Mouse (Mus musculus) myocyte (in vitro differentiated cells): Measurements from ENCODE around the gene Uba52. TPM values are rescaled to one million over a fixed set of nuclear protein-coding genes. Genes with fewer than 3 reads are reported as not detected.
A peak's percentile ranks its signal among the peaks of the same experiment; 100 is the strongest.

Experiments used
- H3K27me3 ChIP-seq: one replicate; pipeline ENCODE4 v1.6.1; 2011; ENCODE audit not compliant: control insufficient read depth, insufficient read depth, insufficient read length
- H3K36me3 ChIP-seq: one replicate; pipeline ENCODE4 v1.6.1; 2011; ENCODE audit not compliant: control insufficient read depth, insufficient read depth
- H3K4me2 ChIP-seq: one replicate; pipeline ENCODE4 v1.6.1; 2011; ENCODE audit warnings: low read depth, control low read depth
- H3K4me3 ChIP-seq: one replicate; pipeline ENCODE4 v1.5.1; 2011; ENCODE audit warnings: mild to moderate bottlenecking, control low read depth, moderate library complexity
- H3K79me2 ChIP-seq: one replicate; pipeline ENCODE4 v1.6.1; 2011; ENCODE audit not compliant: control insufficient read depth, insufficient read depth
- H3ac ChIP-seq: one replicate; pipeline ENCODE4 v1.6.1; 2011; ENCODE audit not compliant: control insufficient read depth, insufficient read length
- CEBPB ChIP-seq: IDR thresholded peaks from 2 replicates; pipeline ENCODE4 v1.6.1; 2011; ENCODE audit warnings: mild to moderate bottlenecking, moderate library complexity; ENCODE audit not compliant: poor library complexity, insufficient read depth, severe bottlenecking
- E2F4 ChIP-seq: IDR thresholded peaks from one replicate; pipeline ENCODE4 v1.6.1; 2011; ENCODE audit warnings: mild to moderate bottlenecking, control low read depth, moderate library complexity; ENCODE audit not compliant: insufficient read depth
- MAX ChIP-seq: IDR thresholded peaks from one replicate; pipeline ENCODE4 v1.6.1; 2011; ENCODE audit warnings: low read depth, mild to moderate bottlenecking, control low read depth
- MYOD1 ChIP-seq, 3 experiments: IDR thresholded peaks; one replicate each; pipeline ENCODE4 v1.6.1; 2011; ENCODE audit warnings: control low read depth in 2 of 3, low read depth in 2 of 3, mild to moderate bottlenecking in 2 of 3, moderate library complexity in 1 of 3; ENCODE audit not compliant: insufficient read length in 2 of 3, control insufficient read depth in 1 of 3
- MYOG ChIP-seq, 3 experiments: IDR thresholded peaks; one replicate each; pipeline ENCODE4 v1.6.1; 2011; ENCODE audit warnings: control low read depth in 2 of 3, low read depth in 2 of 3, mild to moderate bottlenecking in 2 of 3; ENCODE audit not compliant: insufficient read length in 2 of 3, control insufficient read depth in 1 of 3, insufficient read depth in 1 of 3
- POLR2A ChIP-seq: IDR thresholded peaks from one replicate; pipeline ENCODE4 v1.6.1; 2011; ENCODE audit warnings: low read depth, mild to moderate bottlenecking, control low read depth, moderate library complexity; ENCODE audit not compliant: insufficient read length
- POLR2AphosphoS2 ChIP-seq: IDR thresholded peaks from one replicate; pipeline ENCODE4 v1.6.1; 2011; ENCODE audit warnings: low read depth, control low read depth; ENCODE audit not compliant: insufficient read length
- REST ChIP-seq: IDR thresholded peaks from one replicate; pipeline ENCODE4 v1.6.1; 2011; ENCODE audit warnings: mild to moderate bottlenecking, control low read depth, moderate library complexity; ENCODE audit not compliant: insufficient read depth, insufficient read length
- SRF ChIP-seq: IDR thresholded peaks from one replicate; pipeline ENCODE4 v1.6.1; 2011; ENCODE audit warnings: low read depth; ENCODE audit not compliant: control insufficient read depth, insufficient read length
- TCF12 ChIP-seq: IDR thresholded peaks from one replicate; pipeline ENCODE4 v1.6.1; 2011; ENCODE audit warnings: mild to moderate bottlenecking, control low read depth; ENCODE audit not compliant: poor library complexity, insufficient read depth, severe bottlenecking
- TCF3 ChIP-seq: IDR thresholded peaks from one replicate; pipeline ENCODE4 v1.6.1; 2011; ENCODE audit warnings: low read depth, control low read depth; ENCODE audit not compliant: insufficient read length
- USF1 ChIP-seq: IDR thresholded peaks from one replicate; pipeline ENCODE4 v1.6.1; 2011; ENCODE audit warnings: low read depth, mild to moderate bottlenecking, control low read depth, moderate library complexity
- polyA plus RNA-seq: library from polyadenylated mRNA; unstranded; fragments of >200 nt; fragmentation: generic; extraction: Trizol; gene quantifications from one replicate; pipeline ENCODE4 v1.2.1, GENCODE M21; 2012; ENCODE audit warnings: missing spikeins

The Uba52 gene
- 2,253 TPM for polyA plus RNA-seq

DNA sequence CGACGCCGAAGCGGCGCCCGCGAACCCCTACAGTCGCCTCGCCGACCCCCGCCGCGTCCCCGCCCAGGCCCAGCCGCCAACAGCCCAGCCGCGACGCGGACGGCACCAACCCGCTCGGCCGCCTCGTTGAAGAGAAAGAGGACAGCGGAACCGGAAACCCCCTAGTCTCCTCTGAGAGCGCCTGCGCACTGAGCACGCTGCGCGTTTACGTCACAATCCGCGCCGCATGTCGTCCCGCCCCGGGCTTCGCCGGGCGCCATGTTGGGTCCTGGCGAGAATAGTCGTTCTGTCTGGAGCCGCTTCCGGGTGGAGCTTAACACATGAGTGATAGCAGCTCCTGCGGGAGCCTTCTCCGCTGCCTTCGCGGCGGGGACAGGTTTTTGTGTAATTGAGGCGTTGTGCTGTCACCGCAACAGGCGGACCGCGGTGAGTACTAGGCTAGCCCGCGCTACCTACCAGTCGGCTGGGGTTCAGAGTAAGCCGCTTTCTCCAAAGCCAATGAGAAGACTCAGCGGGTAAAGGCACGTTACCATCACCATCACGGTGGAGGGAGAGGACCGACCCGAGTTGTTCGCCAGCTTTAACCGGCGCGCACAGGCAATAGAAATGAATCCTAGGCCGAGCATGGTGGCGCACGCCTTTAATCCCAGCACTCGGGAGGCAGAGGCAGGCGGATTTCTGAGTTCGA is at the start of gene Uba52:
Gene Uba52 (minus strand): TSS at position 574 of the 688 bp plus-strand sequence.
- Histone ChIP-seq H3K79me2 (peaks cover 42% of the 10 kb centered on the region), H3K36me3 (peaks cover 10% of the 10 kb centered on the region), H3ac (peak within 1 kb of the TSS; percentile 84), H3K27me3 (no peaks in the 10 kb centered on the region), H3K4me2 (peak within 1 kb of the TSS; percentile 97), H3K4me3 (peak within 1 kb of the TSS; percentile 93)
- no peak for TF ChIP-seq TCF12
- peak; percentile 15 for TF ChIP-seq SRF
- TF ChIP-seq TCF3: no peak
- peak in 2 of 3 experiments; percentile 13 to 26 for TF ChIP-seq MYOD1 (IDR thresholded peaks at IDR 0.05; ENCODE audit: control insufficient read depth in 1 of 3, insufficient read length in 2 of 3, low read depth in 2 of 3)
- TF ChIP-seq POLR2A: peak; percentile 97
- peak; percentile 85 for TF ChIP-seq POLR2AphosphoS2
- peak in 1 of 3 experiments; percentile 21 for TF ChIP-seq MYOG (IDR thresholded peaks at IDR 0.05; ENCODE audit: control insufficient read depth in 1 of 3, insufficient read depth in 1 of 3, insufficient read length in 2 of 3, low read depth in 2 of 3)
- TF ChIP-seq E2F4: peak; percentile 3

DNA sequence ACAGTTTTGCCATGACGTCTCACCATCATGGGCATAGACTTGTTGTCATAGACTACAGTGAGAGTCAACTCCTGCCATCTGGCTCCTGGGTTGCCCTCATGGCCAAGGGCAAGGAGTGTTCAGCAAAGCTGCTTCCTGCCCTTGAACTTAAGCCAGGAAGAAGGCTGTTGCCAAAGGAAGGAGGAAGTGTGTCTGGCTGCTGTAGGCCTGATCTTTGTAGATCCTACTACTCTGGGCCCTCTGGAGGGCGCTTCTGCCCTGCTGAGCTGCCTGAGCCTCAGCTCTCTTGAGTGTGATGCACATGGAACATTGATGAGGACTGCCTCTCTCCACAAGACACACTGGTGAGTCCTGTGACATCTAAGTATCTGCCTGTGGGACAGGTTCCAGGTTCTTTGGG is 49.5 kb upstream of the Uba52 start:
- H3K27me3 ChIP-seq: no peaks in the 10 kb centered on the region
- H3K4me2 ChIP-seq: no peak overlapping the region
- no peaks in the 10 kb centered on the region for H3K36me3 ChIP-seq
- peaks cover 41% of the 10 kb centered on the region for H3K79me2 ChIP-seq
- no peak for TF ChIP-seq REST
- TF ChIP-seq SRF: no peak
- no peak for TF ChIP-seq TCF3
- TF ChIP-seq MYOG (IDR thresholded peaks at IDR 0.05; ENCODE audit: control insufficient read depth in 1 of 3, insufficient read depth in 1 of 3, insufficient read length in 2 of 3, low read depth in 2 of 3): no peak
- no peak overlapping the region for H3K4me3 ChIP-seq
- H3ac ChIP-seq: no peak overlapping the region

DNA sequence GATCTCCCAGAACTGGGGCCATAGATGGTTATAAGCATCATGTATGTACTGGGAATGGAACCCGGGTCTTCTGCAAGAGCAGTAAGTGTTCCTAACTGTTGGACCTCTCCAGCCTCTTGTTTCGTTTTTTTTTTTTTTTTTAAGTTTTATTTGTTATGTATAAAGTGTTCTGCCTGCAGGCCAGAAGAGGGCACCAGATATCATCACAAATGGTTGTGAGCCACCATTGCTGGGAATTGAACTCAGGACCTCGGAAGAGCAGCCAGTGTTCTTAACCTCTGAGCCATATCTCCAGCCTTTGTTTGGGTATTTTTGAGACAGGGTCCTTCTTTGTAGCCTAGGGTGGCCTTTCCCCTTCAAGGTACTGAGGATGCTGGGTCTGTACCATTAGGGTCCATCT is 48.4 kb upstream of the Uba52 start:
- H3K4me2 ChIP-seq: no peak overlapping the region

DNA sequence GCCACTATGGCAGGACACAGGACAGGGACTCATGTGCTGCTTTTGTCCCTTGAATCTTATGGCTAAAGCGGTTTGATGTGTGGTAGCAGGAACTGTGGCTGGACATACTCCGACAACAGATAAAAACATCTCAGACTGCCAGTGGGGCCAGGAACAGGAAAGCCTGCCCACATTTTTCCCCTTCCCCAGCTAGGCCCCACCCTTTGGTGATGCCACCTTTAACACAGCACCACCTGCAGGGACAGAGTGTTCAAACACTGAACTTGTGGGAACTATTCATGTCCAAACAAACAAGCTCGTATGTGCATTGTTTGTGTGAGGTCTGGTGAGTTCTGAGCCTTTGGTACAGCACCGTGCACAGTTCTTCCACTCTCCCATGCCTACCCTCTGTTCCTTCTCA is 47.7 kb upstream of the Uba52 start:
- Histone ChIP-seq H3K36me3 (no peaks in the 10 kb centered on the region), H3K79me2 (peaks cover 46% of the 10 kb centered on the region), H3K27me3 (no peaks in the 10 kb centered on the region), H3ac (no peak overlapping the region), H3K4me2 (no peak overlapping the region), H3K4me3 (no peak overlapping the region)
- no peak for TF ChIP-seq TCF3
- TF ChIP-seq MYOD1 (IDR thresholded peaks at IDR 0.05; ENCODE audit: control insufficient read depth in 1 of 3, insufficient read length in 2 of 3, low read depth in 2 of 3): no peak
- TF ChIP-seq CEBPB: no peak
- TF ChIP-seq E2F4: no peak
- TF ChIP-seq TCF12: no peak

More for the DNA sequence above, 48.4 kb upstream of the Uba52 start:
- no peaks in the 10 kb centered on the region for H3K36me3 ChIP-seq
- H3K4me3 ChIP-seq: no peak overlapping the region
- H3K27me3 ChIP-seq: no peaks in the 10 kb centered on the region
- no peak overlapping the region for H3ac ChIP-seq
- peaks cover 46% of the 10 kb centered on the region for H3K79me2 ChIP-seq
- no peak for TF ChIP-seq MYOD1 (IDR thresholded peaks at IDR 0.05; ENCODE audit: control insufficient read depth in 1 of 3, insufficient read length in 2 of 3, low read depth in 2 of 3)

DNA sequence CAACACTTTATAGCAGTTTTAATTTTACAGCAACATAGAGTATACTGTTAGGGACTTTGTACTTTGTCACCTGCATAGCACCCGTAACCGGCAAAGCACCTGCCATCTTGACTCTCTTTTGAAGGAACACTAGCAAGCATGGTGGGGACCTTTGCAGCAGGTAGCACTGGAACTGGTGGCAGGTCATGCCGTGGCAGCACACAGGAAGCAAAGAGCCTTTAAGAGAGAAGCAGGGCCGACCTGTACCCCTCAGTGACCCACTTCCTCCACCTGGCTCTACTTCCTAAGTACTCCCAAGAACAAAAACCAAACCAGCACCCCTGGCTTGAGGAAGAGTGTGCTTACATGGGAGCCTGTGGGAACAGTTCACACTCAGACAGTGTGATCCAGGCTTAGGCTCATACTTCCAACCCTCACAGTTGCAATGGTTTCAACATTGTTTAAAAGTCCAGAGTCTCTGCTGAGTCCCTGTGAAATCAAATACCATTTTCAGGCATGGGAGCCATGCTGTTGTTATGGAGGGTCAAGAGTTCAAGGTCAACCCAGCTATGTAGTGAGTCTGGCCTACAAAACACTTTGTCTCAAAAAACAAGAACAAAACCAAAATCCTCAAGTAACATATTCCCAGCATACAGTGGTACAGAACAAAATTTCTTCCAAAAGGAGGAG is 44.6 kb upstream of the Uba52 start:
- Histone ChIP-seq H3K27me3 (no peaks in the 10 kb centered on the region), H3K4me3 (no peak overlapping the region), H3ac (no peak overlapping the region), H3K36me3 (no peaks in the 10 kb centered on the region), H3K79me2 (peaks cover 61% of the 10 kb centered on the region), H3K4me2 (no peak overlapping the region)
- TF ChIP-seq POLR2A (no peak), MYOG (IDR thresholded peaks at IDR 0.05; ENCODE audit: control insufficient read depth in 1 of 3, insufficient read depth in 1 of 3, insufficient read length in 2 of 3, low read depth in 2 of 3) (no peak), SRF (no peak), REST (no peak), POLR2AphosphoS2 (no peak)

DNA sequence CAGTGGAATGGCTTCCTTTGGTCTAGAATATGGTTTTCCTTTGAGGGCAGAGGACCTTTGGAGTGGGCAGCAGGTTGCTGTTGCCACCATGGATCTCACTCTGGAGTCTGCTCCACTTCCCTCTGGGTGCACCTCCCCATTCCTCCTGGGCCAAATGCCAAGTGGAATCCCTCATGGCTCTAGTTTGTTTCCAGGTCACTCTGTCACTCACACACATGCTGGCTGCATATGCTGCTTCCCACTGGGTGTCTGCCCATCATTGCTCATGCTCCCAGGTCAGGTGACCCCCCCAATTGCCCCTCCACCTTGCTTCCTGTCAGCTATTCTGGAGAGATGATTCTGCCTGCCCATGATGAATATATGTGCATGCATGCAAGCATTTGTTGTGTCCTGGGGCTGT is 43.1 kb upstream of the Uba52 start:
- Histone ChIP-seq H3K4me2 (no peak overlapping the region), H3K79me2 (peaks cover 62% of the 10 kb centered on the region), H3ac (no peak overlapping the region), H3K27me3 (no peaks in the 10 kb centered on the region), H3K36me3 (no peaks in the 10 kb centered on the region), H3K4me3 (no peak overlapping the region)
- no peak for TF ChIP-seq TCF3
- TF ChIP-seq MYOG (IDR thresholded peaks at IDR 0.05; ENCODE audit: control insufficient read depth in 1 of 3, insufficient read depth in 1 of 3, insufficient read length in 2 of 3, low read depth in 2 of 3): no peak
- no peak for TF ChIP-seq TCF12
- no peak for TF ChIP-seq E2F4
- TF ChIP-seq POLR2AphosphoS2: no peak
- no peak for TF ChIP-seq SRF
- no peak for TF ChIP-seq USF1
- no peak for TF ChIP-seq MYOD1 (IDR thresholded peaks at IDR 0.05; ENCODE audit: control insufficient read depth in 1 of 3, insufficient read length in 2 of 3, low read depth in 2 of 3)
- no peak for TF ChIP-seq CEBPB
- no peak for TF ChIP-seq REST
- no peak for TF ChIP-seq MAX
- TF ChIP-seq POLR2A: no peak
